Mouse (Mus musculus) hindbrain, embryonic 15.5 days (tissue): Measurements from ENCODE around the gene Ttll5. TPM values are rescaled to one million over a fixed set of nuclear protein-coding genes. Genes with fewer than 3 reads are reported as not detected.
A peak's percentile ranks its signal among the peaks of the same experiment; 100 is the strongest.

Experiments
- ATAC-seq: fragments of 200-750 bp; cut with Nextera tagmentation; 2 replicates; pipeline ENCODE4 v1.8.0; 2017; ENCODE audit warnings: low read depth, moderate number of reproducible peaks, moderate TSS enrichment; ENCODE audit not compliant: low FRiP score
- H3K27ac ChIP-seq: fragments of 300-500 bp; sonication (generic); replicated peaks from 2 replicates; pipeline ENCODE4 v1.5.1; 2015; ENCODE audit warnings: mild to moderate bottlenecking, inconsistent platforms
- H3K27me3 ChIP-seq: fragments of 300-500 bp; sonication (generic); 2 replicates; pipeline ENCODE4 v1.6.1; 2015; ENCODE audit warnings: control low read depth, inconsistent platforms
- H3K36me3 ChIP-seq: fragments of 300-500 bp; sonication (generic); 2 replicates; pipeline ENCODE4 v1.6.1; 2015; ENCODE audit warnings: control low read depth, inconsistent platforms
- H3K4me1 ChIP-seq: fragments of 300-500 bp; sonication (generic); replicated peaks from 2 replicates; pipeline ENCODE4 v1.6.1; 2015; ENCODE audit warnings: control low read depth, inconsistent platforms
- H3K4me2 ChIP-seq: fragments of 300-500 bp; sonication (generic); 2 replicates; pipeline ENCODE4 v1.6.1; 2015; ENCODE audit warnings: moderate library complexity, mild to moderate bottlenecking, inconsistent platforms
- H3K4me3 ChIP-seq: fragments of 300-500 bp; sonication (generic); 2 replicates; pipeline ENCODE4 v1.5.1; 2015; ENCODE audit warnings: mild to moderate bottlenecking, inconsistent platforms
- H3K9ac ChIP-seq: fragments of 300-500 bp; sonication (generic); 2 replicates; pipeline ENCODE4 v1.6.1; 2015; ENCODE audit warnings: inconsistent platforms
- H3K9me3 ChIP-seq: fragments of 300-500 bp; sonication (generic); 2 replicates; pipeline ENCODE4 v1.6.1; 2016; ENCODE audit warnings: control low read depth, inconsistent platforms
- WGBS: fragments of 180-500 bp; shearing (Covaris S2); methylation state at CpG from one replicate; pipeline ENCODE4 v1.1.7; 2015; 5-methylcytosine and 5-hydroxymethylcytosine counted together
- polyA plus RNA-seq: library from polyadenylated mRNA; unstranded; fragments of >200 nt; fragmentation: Nextera tagmentation; extraction: Ambion mirVana; gene quantifications from 2 replicates; pipeline ENCODE4 v1.2.1, GENCODE M21; 2015

Ttll5 gene
- polyA plus RNA-seq, 1 experiment from 2014 or later = 11.8 TPM

DNA sequence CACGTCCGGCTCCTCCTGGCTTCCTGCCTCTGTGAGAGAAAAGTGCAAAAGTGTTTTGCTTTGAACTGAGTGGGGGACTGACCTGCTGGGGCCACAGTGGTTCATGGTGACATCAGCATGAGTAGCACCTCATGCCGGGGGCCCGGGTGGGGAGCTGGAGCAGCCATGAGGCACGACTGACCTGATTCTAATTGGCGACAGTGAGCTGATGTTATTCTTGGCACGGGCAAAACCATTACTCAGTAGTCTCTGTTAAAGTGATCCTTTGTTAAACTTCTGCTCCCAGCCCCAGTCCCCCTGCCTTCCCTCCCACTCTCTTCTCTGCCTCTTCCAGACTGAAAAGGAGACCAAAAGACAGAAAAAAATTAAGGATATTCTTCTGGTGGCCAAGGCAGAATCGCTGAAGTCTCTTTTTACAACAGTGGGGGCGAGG, 176.2 kb downstream of the Ttll5 start:
- 37% methylated on average over 9 of the region's 9 CpGs for WGBS
- peak overlapping the region; percentile 15 for H3K27ac ChIP-seq
- ATAC-seq = peak; percentile 45; the same call in 1 of the 2 replicates

DNA sequence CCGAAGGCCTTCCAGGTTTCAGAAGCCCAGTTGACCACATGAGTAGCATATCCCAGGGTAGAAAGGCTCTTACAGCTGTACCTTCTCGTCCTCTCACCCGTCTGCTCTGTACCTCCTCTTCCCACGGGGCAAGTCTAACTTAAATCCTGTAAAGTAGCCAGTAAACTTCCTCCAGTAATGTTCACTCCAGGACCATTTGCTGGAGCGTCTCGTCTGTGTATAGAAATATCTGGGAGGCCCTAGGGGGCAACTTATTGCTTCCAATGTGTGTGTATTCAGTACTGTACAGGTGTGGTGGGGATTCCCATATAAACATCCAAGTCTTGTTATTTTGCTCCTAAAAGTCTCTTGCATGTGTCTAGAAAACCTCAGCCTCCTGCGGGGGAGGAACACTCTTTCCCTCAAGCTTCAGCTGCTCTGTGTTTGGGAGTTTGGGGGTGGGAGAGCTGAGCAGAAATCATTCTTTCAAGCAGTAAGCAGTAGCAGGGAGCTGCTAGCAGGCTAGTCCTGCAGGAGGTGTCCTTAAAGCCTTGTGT, 176.7 kb downstream of the Ttll5 start:
- peak overlapping the region; percentile 15; the same call in 1 of the 2 replicates for H3K27ac ChIP-seq
- H3K4me1 ChIP-seq = peaks cover 13% of the 10 kb centered on the region
- H3K27me3 ChIP-seq = no peaks in the 10 kb centered on the region
- no peak overlapping the region for H3K9ac ChIP-seq
- no peak overlapping the region for H3K4me2 ChIP-seq
- 72% methylated on average over 7 of the region's 7 CpGs for WGBS
- no peaks in the 10 kb centered on the region for H3K9me3 ChIP-seq
- ATAC-seq = no peak
- H3K4me3 ChIP-seq = no peak overlapping the region
- peaks cover 5% of the 10 kb centered on the region; the same call in 1 of the 2 replicates for H3K36me3 ChIP-seq

More for the DNA sequence above, 176.2 kb downstream of the Ttll5 start:
- Histone ChIP-seq H3K9me3 (no peaks in the 10 kb centered on the region), H3K4me3 (no peak overlapping the region), H3K9ac (no peak overlapping the region), H3K36me3 (peaks cover 9% of the 10 kb centered on the region; the same call in 1 of the 2 replicates), H3K4me2 (no peak overlapping the region), H3K27me3 (no peaks in the 10 kb centered on the region), H3K4me1 (peaks cover 13% of the 10 kb centered on the region)

DNA sequence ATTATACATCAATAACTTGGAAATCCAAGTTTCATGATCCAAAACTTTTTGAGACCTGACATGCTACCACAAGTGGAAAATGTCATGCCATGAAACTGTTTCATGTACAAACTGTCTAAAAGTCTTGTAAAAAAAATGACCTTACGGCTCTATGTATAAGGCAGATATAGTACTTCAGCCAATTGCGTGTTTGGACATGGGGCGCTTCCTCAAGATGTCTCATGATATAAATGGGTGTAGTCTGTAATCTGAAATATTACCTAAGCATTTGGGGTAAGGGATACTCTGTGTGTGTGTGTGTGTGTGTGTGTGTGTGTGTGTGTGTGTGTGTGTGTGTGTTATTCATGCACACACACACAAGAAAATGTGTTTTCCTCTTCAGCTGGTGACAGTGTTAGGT, 180.2 kb downstream of the Ttll5 start:
- H3K4me3 ChIP-seq = no peak overlapping the region
- no peaks in the 10 kb centered on the region for H3K27me3 ChIP-seq
- no peak overlapping the region for H3K27ac ChIP-seq
- 97% methylated on average over 3 of the region's 3 CpGs for WGBS
- H3K9me3 ChIP-seq = no peaks in the 10 kb centered on the region
- peaks cover 16% of the 10 kb centered on the region for H3K4me1 ChIP-seq
- no peak overlapping the region for H3K4me2 ChIP-seq
- ATAC-seq = no peak
- no peaks in the 10 kb centered on the region for H3K36me3 ChIP-seq
- no peak overlapping the region for H3K9ac ChIP-seq

DNA sequence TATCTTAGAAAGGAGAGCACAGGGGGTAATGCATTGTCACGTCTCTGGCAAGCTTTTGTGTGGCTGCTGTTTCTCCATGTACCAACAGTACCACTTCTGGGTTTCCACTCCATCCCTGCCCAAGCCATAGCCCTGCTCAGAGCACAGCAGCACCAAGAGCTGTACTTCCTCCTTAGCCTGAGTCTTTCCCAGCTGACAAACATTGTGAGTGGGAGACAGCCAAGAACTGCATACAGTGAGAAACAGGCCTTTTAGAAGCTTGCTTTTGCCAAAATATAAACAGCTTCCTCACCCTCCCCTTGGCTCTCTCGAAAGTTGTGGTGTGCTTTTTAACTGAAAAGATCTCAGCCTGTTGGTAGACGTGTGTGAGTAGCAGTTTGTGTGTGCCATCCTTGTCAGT, 182.9 kb downstream of the Ttll5 start:
- Histone ChIP-seq H3K4me3 (no peak overlapping the region), H3K9ac (no peak overlapping the region), H3K9me3 (no peaks in the 10 kb centered on the region), H3K27me3 (no peaks in the 10 kb centered on the region), H3K4me2 (no peak overlapping the region), H3K4me1 (0 out of 2 replicates have a peak, but pooled peaks cover 2% of the 10 kb centered on the region), H3K36me3 (no peaks in the 10 kb centered on the region), H3K27ac (no peak overlapping the region)
- WGBS = 77% methylated on average over 3 of the region's 3 CpGs
- no peak for ATAC-seq

DNA sequence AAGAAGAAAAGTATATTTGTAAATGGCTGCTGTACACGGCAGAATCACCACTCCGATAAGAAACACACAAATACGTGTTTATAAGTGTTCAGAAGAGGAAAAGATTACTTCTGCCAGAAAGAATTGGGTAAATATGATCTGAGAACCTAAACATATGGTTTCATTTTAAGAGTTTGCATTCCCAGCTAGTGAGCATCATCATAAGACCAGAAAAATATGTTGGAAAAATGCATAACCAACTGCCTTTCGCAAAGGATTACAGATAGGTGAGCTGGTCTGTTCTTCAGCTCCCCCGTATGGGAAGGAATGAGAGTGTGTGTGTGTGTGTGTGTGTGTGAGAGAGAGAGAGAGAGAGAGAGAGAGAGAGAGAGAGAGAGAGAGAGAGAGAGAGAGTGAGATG, 186.2 kb downstream of the Ttll5 start:
- no peak overlapping the region for H3K4me2 ChIP-seq
- H3K4me1 ChIP-seq = 0 out of 2 replicates have a peak, but pooled peaks cover 2% of the 10 kb centered on the region
- no peak overlapping the region for H3K9ac ChIP-seq
- ATAC-seq = no peak
- no peaks in the 10 kb centered on the region for H3K36me3 ChIP-seq
- no peaks in the 10 kb centered on the region for H3K27me3 ChIP-seq
- WGBS = 86% methylated on average over 5 of the region's 5 CpGs
- H3K27ac ChIP-seq = no peak overlapping the region
- no peak overlapping the region for H3K4me3 ChIP-seq
- no peaks in the 10 kb centered on the region for H3K9me3 ChIP-seq

DNA sequence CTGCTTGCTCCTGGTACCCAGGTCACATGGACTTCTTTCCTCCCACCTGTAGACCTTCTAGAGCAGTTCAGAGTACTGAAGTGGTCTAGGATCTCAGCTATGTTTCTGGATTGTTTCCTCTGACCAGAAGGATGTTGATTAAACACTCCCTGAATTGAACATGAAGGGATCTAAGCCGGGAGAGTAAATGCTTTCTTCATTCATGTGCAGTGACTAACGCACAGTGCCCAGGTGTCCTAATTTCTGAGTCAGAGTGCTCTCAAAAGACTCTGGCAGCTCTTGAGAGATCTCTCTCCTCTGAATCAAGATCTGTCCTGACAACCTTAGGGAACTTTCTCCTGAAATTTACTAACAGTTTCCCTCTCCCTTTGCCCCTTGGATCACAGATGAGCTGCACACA, 187.7 kb downstream of the Ttll5 start:
- no peak for ATAC-seq
- no peaks in the 10 kb centered on the region for H3K9me3 ChIP-seq
- no peak overlapping the region for H3K27ac ChIP-seq
- H3K27me3 ChIP-seq = no peaks in the 10 kb centered on the region
- WGBS = 77% methylated on average over 2 of the region's 2 CpGs
- no peak overlapping the region for H3K4me3 ChIP-seq
- H3K4me1 ChIP-seq = 0 out of 2 replicates have a peak, but pooled peaks cover 2% of the 10 kb centered on the region
- no peaks in the 10 kb centered on the region for H3K36me3 ChIP-seq
- H3K4me2 ChIP-seq = no peak overlapping the region
- no peak overlapping the region for H3K9ac ChIP-seq

DNA sequence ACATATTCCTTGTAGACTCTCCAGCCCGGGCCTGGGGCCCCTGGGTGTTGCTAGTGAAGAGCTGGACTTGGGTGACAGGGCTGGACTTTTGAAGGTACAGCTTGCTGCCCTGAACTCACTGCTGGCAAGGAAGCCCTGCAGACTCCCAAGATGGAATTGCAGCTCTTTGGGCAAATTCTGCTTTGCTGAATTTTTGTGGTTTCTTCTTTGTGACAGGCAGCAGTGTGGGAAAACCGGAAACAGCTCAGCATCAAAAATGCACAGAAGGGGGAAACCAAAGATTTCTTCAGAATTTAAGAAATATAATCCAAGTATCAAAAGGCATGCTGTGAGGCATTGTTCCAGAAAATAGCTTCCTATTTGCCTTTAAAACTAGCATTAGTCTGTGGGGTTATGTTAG, 189.7 kb downstream of the Ttll5 start:
- no peak overlapping the region for H3K4me2 ChIP-seq
- no peaks in the 10 kb centered on the region for H3K27me3 ChIP-seq
- no peak overlapping the region for H3K9ac ChIP-seq
- no peak overlapping the region for H3K27ac ChIP-seq
- H3K4me1 ChIP-seq = no peaks in the 10 kb centered on the region
- ATAC-seq = no peak
- no peaks in the 10 kb centered on the region for H3K9me3 ChIP-seq
- WGBS = 91% methylated on average over 2 of the region's 2 CpGs
- no peak overlapping the region for H3K4me3 ChIP-seq
- H3K36me3 ChIP-seq = no peaks in the 10 kb centered on the region

DNA sequence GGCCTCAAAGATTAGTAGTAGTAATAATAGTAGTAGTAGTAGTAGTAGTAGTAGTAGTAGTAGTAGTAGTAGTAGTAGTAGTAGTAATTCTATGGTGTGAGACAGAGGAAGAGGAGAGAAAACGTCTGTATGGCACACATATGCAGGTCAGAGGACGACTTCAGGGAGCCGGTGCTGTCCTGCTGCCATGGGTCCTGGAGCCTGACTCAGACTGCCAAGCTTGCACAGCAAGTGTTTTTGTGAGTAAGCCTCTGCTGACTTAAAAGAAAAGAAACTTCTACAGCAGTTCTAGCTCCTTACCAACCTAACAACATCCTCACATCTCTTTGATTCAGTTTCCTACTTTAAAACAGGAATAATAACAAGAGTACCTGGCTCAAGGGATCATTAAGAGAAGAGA, 190.2 kb downstream of the Ttll5 start:
- Histone ChIP-seq H3K9me3 (no peaks in the 10 kb centered on the region), H3K4me3 (no peak overlapping the region), H3K4me2 (no peak overlapping the region), H3K27ac (no peak overlapping the region), H3K36me3 (no peaks in the 10 kb centered on the region), H3K27me3 (no peaks in the 10 kb centered on the region), H3K9ac (no peak overlapping the region), H3K4me1 (no peaks in the 10 kb centered on the region)
- no peak for ATAC-seq
- 95% methylated on average over 3 of the region's 3 CpGs for WGBS

DNA sequence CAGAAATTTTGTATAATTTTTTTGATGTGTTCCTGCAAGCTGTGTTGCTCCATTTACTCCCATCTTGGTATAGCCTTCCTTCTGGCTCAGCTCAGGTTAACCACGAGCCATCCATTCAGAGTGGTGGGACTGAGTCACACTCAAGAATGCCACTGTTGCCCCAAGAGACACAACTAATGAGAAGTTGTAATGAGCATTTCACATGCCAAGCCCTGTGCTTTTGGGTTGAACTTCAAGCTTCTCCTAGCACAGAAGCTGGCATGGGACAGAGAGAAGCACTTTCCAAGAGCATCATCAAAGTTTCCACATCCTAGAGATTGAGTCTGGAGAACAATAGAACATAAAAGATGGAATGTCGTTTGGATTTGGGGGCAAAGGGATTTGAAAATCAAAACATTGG, 190.7 kb downstream of the Ttll5 start:
- H3K27me3 ChIP-seq = no peaks in the 10 kb centered on the region
- no peaks in the 10 kb centered on the region for H3K36me3 ChIP-seq
- H3K4me2 ChIP-seq = no peak overlapping the region
- ATAC-seq = no peak
- H3K4me1 ChIP-seq = no peaks in the 10 kb centered on the region
- H3K9ac ChIP-seq = no peak overlapping the region
- 90% methylated on average over 2 of the region's 2 CpGs for WGBS
- H3K27ac ChIP-seq = no peak overlapping the region
- H3K4me3 ChIP-seq = no peak overlapping the region
- no peaks in the 10 kb centered on the region for H3K9me3 ChIP-seq

DNA sequence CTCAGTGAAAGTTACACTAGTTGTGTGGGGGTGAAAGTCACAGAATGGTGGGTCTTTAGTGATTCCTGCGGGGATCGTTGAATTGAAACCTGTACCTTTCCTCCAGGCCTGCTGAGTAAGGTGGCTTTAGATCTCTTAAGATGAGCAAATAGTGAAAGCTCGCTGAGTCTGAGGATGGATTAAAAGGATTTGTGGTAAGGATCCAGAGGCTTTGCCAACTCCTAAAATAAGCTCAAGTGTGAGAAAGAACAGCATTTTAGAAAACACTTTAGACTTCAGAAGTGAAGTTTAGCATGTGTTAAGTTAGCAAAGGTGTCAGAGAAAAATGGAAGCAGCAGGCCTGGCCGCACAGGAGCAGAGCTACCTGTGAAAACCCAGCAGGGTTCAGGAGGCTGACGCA, 192.9 kb downstream of the Ttll5 start:
- no peak for ATAC-seq
- Histone ChIP-seq H3K4me1 (no peaks in the 10 kb centered on the region), H3K9ac (no peak overlapping the region), H3K9me3 (no peaks in the 10 kb centered on the region), H3K4me3 (no peak overlapping the region), H3K27ac (no peak overlapping the region), H3K36me3 (no peaks in the 10 kb centered on the region), H3K4me2 (no peak overlapping the region), H3K27me3 (no peaks in the 10 kb centered on the region)
- 81% methylated on average over 5 of the region's 5 CpGs for WGBS

DNA sequence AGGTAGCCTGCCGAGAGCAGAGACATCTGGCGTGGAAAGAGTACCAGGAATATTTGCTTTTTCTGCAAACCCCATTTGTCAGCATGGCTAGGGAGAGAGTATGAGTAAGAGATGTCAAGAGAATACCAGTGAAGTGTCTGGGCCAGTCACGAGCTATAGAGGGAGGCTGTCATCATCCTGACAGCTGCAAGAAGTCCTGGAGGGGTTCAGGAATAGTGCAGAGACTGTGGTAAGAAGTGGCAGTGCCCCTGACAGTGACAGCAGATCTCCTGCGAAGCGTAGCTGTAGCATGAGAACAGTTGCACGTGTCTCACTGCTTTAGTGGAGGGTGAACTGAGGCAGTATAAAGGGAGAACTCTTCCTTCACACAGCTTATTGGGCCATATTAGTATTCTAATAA, 197.1 kb downstream of the Ttll5 start:
- Histone ChIP-seq H3K9me3 (no peaks in the 10 kb centered on the region), H3K9ac (no peak overlapping the region), H3K36me3 (no peaks in the 10 kb centered on the region), H3K4me3 (no peak overlapping the region), H3K27ac (no peak overlapping the region), H3K4me2 (no peak overlapping the region), H3K4me1 (peaks cover 6% of the 10 kb centered on the region; the same call in 1 of the 2 replicates), H3K27me3 (no peaks in the 10 kb centered on the region)
- no peak for ATAC-seq
- WGBS = 74% methylated on average over 6 of the region's 6 CpGs

DNA sequence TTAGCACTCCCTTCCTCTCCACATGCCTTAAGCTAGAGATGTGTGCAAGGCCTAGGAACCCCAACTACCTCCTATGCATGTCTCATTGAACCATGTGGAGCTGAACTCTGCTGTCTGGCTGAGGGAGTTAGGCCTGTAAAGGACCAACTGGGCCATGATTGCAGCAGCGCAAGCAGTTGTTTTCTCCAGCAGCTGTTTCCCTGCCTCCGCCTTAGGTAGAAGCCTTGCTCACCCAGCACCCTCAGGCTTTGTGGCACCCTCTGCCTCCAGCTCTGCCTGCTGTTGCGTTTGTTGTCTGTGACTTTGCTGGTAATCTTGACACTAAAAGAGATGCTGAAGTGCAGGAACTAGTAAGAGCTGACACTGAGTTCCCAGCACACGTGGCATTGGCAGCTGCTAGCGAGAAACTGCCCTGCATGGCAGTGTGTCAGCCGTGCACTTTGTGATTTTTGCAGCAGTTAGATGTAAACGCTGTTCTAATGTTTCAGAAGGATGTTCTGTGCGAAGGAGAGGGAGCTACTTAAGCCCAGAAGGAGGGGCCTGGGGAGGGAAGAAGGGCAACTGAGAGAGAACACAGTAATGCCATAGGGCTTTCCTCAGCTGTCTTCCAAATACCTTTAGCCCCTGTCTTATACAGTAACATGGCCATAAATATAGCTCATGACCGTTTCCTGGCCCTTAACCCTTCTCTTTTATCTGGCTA, 198.0 kb downstream of the Ttll5 start:
- H3K4me1 ChIP-seq = peaks cover 6% of the 10 kb centered on the region; the same call in 1 of the 2 replicates
- H3K27me3 ChIP-seq = no peaks in the 10 kb centered on the region
- H3K9ac ChIP-seq = no peak overlapping the region
- ATAC-seq = no peak
- no peaks in the 10 kb centered on the region for H3K36me3 ChIP-seq
- 84% methylated on average over 9 of the region's 9 CpGs for WGBS
- H3K9me3 ChIP-seq = no peaks in the 10 kb centered on the region
- no peak overlapping the region for H3K4me2 ChIP-seq
- H3K4me3 ChIP-seq = no peak overlapping the region
- no peak overlapping the region for H3K27ac ChIP-seq
